Mouse (Mus musculus): ENCODE measurements around the gene Zfp180.
"Not testable (repeated sequence)": the region's sequence is repeated elsewhere in the genome, so short reads cannot be mapped to it uniquely, and the experiment has no call there.

The Zfp180 gene

DNA sequence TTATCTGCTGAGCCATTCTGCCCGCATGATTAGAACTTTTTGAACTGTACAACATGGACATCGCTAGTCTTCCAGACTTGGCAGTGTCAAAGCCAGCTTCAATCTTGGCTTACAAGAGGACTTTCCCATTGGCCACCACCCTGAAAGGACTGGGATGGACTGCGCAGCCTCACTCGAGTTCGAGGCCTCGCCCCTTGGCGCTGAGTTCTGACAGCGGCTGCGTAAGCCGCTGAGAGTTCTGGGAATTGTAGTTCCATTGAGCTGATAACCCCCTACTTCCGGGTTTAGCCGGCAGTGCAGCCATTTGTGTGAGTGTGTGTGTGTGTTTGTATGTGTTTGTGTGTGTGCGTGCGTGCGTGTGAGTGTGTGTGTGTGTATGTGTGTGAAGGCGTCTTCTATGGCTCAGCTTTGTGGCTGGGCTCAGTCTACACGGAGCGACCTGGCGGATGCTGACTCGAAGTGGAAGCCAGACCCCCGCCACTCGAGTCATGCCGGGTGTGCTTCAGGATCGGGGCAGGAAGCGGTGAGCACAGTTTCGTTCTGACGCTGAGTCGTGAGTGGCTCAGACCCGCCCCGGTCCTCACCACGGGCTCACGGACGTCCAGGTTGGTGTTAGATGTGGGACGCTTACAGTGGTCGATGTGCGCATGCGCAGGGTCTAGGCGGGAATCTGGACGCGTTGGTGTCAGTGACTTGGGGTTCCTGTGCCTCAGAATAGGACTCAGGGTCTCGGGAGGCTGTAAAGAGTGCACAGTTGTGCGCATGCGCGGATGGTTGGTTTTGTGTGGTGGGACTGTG lies at the start of gene Zfp180:
Zfp180 (plus strand) TSS at position 291 of the 798 bp plus-strand sequence.
- DNase-seq (ENCODE audit: low read depth, low spot score), result peak; percentile 97

DNA sequence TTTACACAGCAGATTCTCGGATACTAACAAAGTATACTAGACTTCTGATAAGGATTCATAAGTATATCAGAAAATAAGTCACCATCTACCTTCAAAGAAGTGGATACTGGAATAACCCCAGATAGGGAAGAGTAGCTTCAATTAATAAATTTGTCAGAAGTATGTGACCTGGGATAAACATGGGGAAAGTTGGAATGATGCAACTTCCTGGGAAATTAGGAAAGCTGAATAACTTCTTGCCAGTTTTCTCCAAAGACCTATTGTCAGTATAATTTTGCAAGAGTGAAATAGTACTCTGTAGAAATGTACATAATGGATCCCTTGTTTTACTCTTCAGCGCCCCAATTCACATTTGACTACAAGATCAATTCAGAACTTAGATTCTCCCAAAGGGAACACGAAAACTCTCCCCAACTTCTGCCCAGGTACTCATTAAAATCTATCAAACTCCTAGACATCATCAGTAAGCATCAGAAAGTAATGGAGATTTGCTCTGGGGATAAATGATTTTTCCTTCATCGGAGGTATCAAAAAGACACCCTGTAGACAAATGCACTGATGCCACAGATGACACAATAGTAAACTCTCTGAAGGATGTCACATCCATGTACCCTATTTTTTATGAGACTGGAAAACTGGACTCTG lies 28.9 kb upstream of the Zfp180 start, which contains the start of gene Vmn1r183:
Vmn1r183 (plus strand) TSS at position 595 of the 645 bp plus-strand sequence.
- DNase-seq (ENCODE audit: low read depth, low spot score), result no peak

DNA sequence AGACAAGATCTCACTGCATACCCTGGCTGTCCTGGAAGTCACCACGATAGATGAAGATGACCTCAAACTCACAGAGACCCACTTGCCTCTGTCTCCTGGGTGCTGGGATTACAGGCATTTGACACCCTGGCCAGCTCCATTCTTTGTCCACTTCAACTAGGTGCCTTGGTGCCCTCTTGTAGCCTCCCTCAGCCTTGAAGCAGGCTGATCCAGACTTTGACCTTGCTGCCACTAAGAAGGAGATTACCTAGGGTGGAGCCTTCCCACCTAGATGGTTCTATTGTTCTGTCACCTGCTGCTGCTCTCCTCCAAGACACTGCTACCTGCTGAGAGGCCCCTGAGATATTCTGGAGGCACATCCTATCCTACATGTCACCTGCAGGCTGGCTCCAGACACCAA lies 7.3 kb upstream of the Zfp180 start:
- DNase-seq (ENCODE audit: low read depth, low spot score), result not testable (repeated sequence)

DNA sequence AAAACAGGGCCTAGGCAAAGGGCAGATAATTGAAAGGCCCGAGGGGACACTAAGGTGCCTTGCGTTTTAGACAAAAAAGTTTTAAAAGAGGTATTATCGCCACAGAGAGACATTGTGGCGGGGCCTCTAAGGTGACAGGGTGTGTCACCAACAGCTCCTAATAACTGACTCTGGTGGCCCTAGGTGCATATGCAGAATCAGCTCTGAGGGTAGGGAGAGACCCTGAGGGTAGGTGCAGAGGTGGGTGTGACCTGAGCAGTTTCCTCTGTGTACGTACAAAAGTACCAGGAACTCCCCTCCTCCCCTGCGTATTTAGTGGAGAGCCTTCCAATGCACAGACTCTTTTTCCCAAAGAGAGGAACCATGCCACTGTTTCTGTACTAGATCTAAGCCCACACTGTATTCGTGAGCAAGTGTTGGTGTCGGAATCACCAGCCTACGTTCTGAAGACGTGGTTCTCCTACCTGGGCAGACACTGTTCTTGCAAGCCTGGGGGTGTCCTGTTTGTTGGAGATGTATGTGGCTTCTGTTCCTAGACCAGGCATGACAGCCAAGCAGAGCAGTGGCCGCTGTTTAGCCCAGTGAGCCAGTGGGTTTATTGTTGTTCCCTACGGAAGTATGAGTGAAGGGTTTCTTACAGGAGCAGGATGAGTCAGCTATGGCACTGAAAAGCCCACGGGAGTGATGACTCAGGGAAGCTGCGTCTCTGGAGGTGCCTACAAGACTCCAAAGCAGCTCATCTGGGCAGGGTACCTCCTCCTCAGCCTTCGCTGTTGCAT lies 922 bp downstream of the Zfp180 start:
- no peak for DNase-seq (ENCODE audit: low read depth, low spot score)

DNA sequence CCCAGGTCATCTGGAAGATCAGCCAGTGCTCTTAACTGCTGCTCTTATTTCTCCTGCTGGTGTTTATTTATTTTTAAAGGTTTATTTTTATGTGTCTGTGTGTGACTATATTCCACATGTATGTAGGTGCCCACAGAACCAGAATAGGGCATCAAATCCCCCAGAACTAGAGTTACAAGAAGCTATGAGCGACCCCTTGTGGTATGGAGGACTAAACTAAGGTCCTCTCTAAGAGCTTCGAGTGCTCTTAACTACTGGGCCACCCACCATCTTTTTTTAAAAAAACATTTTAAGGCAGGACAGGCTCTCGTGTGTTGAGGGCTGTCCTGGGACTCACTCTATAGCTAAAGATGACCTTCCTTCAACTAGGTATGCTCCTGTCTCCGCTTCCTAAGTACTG lies 5.1 kb downstream of the Zfp180 start:
- no peak for DNase-seq (ENCODE audit: low read depth, low spot score)

DNA sequence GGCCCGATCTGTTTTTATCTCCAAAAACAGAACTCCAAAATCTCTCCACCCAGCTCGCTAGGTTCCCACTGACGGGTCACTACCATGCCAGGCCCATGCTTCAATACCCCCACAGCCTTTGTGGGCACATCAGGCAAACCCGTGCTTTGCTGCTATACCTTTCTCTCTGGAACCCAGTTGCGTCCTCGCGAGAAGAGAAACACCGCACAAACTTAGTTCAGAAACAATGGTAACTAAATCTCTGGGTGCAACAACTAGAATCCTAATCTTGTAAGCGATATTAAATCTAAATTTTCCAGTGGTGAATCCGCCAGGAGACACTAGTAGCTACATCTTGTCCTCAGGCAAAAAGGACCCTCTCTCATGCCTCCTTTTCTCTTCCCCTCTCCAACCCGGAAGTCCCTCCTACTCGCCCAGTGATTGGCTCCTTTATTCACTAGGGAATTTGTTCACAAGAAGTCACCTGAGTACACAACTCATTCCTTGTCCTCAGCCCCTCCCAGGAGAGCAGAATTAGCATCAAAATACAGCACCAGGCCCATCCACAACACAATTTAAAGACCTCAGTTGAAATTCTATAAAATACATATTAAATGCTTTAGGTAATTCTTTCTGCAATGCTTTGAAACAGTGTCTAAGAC lies 5.9 kb downstream of the Zfp180 start:
- no peak for DNase-seq (ENCODE audit: low read depth, low spot score)

DNA sequence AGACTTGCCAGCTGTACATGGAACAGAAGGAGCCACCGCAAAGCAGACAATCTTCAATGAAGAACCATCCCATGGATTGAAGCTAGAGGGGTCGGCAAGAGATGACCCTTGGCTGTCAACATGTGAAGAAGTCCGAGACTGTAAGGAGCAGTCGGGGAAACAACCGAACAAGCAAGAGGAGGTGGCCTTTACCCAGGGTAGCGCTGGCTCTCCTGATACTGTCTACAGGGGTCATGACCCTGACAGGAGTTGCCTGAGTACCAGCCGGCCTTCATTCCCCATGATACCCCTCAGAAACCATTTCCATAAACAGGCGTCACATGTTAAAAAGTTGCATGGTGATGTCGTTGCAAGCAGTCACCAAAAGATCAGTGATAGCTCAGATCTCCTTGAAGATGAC lies 22.7 kb downstream of the Zfp180 start:
- DNase-seq (ENCODE audit: low read depth, low spot score), result no peak

DNA sequence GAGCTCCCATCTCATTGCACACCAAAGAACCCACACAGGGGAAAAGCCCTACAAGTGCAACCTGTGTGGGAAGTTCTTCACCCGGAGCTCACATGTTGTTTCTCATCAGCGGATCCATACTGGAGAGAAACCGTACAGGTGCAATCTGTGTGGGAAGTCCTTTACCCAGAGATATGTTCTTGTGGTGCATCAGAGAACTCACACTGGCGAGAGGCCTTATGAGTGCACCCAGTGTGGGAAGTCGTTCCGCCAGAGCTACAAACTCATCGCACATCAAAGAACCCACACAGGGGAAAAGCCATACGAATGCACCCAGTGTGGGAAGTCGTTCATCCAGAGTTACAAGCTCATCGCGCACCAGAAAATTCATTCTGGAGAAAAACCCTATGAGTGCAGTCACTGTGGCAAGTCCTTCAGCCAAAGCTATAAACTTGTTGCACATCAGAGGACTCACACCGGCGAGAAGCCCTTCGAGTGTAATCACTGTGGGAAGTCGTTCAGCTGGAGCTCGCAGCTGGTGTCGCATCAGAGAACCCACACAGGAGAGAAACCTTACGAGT lies 23.5 kb downstream of the Zfp180 start:
- DNase-seq (ENCODE audit: low read depth, low spot score), result no peak

DNA sequence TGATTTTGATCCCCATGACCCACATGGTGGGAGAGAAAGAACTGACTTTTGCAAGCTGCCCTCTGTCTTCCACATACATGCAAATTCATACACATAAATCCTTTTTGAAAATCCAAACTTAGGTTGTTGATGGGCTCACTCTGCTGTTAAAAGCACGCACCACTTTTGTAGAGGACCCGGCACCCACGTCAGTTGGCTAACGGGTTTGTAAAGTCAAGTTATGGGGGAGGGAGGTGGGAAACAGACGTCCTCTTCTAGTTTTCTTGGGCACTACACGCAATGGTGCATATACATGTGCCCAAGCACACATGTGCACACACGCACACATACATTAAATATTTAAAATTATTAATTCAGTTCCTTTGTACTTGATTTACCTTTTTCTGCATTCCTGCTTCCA lies 29.1 kb downstream of the Zfp180 start:
- no peak for DNase-seq (ENCODE audit: low read depth, low spot score)

DNA sequence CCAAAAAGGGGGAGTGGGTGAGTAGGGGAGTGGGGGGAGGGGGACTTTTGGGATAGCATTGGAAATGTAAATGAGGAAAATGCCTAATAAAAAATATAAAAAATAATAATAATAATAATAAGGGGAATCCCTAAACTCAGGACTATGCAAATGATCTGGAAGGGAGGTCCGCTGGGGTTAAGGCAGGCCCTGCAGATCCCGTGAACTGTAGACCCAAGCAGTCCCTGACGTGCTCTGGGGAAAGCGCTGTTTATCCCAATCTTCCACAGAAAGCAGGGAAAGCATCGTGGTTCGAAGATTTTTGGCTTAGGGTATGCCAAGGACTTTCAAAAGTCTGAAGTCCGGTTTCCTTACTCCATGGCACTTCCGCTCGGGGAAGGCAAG lies 30.0 kb downstream of the Zfp180 start:
- DNase-seq (ENCODE audit: low read depth, low spot score), result no peak

DNA sequence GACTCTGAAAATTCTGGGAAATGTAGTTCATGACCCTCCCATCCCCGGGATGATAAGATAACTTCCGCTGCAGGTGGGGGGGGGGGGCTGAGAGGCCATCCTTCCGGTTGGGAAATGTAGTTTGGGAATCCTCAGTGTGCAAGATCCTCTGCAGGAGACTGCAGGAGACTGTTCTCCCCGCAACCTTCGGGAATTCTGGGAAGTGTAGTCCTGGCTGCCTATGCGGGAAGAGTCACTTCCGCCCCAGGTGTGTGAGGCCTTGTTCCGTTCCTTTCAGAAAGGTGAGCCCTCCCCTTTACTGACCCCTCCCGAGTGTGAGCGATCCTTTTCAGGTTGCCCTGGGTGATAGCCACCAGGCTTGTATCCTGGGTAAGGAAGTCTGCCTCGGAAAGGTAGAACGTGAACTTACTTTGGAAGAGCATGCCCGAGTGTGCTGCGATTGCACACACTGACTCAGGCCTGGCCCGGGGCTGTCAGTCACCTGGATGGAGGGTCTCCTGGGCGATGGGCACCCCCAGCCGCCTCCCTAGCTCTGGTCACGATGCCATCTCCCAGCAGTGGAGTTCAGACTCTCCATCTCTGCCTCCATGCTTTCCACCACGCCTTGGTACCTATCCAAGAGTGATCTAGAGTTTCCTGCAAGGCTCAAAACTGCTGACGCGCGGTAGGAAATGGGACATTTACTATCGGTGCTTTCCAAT lies 30.6 kb downstream of the Zfp180 start, which contains the start of gene Zfp112:
Zfp112 (plus strand) TSS at position 159 of the 701 bp plus-strand sequence.
- DNase-seq (ENCODE audit: low read depth, low spot score), result peak; percentile 89

DNA sequence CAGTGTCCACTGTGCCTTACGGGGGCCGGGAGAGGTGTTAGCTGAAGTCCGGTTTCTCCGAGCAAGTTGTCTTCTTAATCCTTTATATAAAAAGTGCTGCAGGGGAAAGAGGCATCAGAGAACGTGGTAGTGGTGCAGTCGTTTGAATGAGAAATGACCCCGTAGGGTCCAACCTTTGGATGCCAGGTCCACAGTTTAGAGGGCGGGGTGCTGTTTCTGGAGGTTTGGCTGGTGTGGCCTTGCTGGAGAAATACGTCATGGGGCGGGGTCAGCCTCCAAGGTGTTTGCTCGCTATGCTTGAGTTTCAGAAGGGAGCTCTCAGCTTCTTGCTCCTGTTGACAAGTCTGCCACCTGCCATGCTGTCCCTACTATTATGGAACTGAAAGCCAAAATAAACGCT lies 31.3 kb downstream of the Zfp180 start:
- DNase-seq (ENCODE audit: low read depth, low spot score), result no peak

DNA sequence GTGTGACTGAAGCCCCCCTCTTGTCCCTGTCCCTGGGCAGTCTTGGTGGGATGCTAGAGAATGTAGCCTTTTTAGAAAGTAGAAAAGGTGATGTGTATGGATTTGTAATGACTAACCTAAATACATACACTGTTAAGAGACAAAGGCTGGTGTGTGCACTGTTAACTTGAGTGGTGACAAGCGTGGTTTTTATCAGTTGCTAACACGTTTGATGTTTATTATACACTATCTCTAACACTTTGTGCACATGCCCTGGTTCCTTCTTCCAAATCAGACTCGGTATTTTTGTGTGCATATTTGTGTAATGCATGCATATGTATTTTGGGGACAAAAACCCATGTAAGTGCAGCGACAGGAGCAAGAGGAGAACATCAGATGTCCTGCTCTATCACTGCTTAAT lies 34.9 kb downstream of the Zfp180 start:
- DNase-seq (ENCODE audit: low read depth, low spot score), result no peak

DNA sequence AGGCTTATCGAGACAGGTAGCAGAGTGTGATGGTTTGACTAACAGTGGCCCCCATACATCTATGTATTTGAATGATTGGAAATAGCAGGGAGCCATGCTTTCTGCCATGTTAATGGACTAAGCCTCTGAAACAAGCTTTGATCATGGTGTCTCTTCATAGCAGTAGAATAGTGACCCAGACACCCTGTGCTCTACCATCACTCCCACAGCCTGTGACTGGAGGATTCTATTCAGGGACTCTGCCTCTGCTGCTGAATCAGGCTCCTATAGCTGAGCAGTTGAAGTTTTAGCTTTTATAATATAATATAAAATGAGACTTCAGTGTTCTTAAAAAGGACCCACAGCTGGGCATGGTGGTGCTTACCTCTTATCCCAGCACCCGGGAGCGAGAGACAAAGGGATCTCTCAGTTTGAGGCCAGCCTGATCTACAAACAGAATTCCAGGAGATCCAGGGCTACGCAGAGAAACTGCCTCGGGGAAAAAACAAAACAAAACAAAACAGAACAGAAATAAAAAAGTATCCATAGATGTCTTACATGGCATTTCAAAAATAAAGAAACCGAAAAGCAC lies 51.8 kb downstream of the Zfp180 start:
- no peak for DNase-seq (ENCODE audit: low read depth, low spot score)

DNA sequence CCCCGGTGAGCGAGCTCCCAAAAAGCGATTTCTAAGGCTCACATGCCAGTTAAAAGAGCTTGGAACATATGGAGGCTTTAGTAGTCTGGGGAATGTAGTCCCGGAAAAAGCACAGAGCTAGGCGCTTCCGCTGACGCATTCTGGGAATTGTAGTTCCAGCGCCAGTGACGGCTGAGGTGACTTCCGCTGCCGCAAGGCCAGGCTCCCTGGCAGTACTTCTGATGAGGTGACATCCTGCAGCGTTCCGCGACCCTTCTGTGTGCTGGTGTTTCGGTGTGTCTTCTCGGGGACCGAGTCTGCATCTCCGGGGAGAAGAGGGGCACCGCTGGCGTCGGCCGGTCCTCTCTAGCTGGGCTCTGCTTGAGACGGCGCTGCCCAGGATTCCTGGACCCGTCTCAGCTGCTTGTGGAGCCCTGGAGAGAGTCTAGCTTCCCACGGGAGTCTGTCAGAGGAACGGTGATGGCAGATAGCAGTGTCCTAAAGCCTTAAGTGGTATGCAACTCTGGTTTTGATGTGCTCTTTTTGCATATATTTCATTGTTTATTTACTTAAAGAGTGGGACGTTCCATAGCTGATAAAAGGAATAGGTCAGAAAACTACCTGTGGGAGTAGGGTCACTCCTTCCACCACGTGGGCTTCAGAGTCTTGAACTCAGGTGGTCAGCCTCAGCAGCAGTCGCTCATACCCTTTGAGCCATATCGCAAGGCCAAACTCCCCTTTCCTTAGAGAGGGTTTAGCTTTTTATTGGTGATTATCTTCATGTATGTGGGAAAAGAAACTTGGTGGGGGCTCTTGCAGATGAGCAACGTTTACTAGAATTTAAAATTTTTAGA lies 52.5 kb downstream of the Zfp180 start, which contains the start of gene Zfp235:
Zfp235 (plus strand) TSS at position 174 of the 833 bp plus-strand sequence.
- peak; percentile 80 for DNase-seq (ENCODE audit: low read depth, low spot score)

DNA sequence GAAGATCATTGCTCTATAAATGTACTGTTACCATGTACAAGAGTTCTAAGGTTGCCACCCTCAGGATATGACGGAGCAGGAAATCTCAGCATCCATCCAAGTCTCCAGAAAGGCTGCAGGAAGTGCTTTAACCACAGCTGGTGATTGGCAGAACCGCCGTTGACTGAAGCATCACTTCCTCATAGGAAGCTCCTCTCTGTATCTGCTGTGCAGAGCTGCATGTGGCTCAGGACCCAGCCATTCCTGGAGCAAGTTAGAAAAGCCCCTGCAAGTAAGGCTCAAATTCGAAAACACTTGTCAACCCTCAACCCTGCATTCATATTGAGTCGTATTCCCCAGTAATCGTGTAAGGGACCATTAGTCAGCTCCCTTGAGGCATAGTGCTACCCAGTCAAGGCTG lies 60.8 kb downstream of the Zfp180 start:
- no peak for DNase-seq (ENCODE audit: low read depth, low spot score)

DNA sequence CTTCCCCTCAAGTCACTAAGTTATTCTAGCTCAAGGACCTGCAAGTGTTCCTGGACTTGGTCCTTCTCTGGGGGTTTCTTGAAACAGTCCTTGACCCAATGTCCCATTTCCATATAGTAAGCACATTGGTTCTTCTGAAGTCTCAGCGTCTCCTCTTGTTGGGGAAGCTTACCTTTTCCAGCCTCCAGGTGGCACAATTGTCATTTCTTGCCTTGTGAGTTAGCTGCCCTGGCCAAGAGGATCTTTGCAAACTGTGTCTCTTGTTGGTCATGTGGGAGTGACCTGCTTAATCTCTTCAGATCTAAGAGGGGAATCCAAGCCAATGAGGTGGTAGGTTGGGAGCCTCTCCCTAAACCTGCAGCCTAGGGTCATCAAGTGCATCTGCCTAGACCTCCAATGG lies 71.5 kb downstream of the Zfp180 start:
- no peak for DNase-seq (ENCODE audit: low read depth, low spot score)

Data from skeletal muscle tissue, adult 2 months (tissue).